Mouse (Mus musculus): ENCODE results near the gene Gm7073. TPM values are rescaled to one million over a fixed set of nuclear protein-coding genes. Genes with fewer than 3 reads are reported as not detected.
A peak's percentile ranks its signal among the peaks of the same experiment; 100 is the strongest.

Gene Gm7073
- total RNA-seq (2021), result not detected
- long read RNA-seq, experiment 1, result 0 reads
- long read RNA-seq, experiment 2, result 0 reads

- no peak for DNase-seq (ENCODE audit: low spot score in 2 of 2)
These were observed at the start of gene Gm7073 for GRCm38 (mm10) chrX:60539149-60539548. TSS of gene Gm7073 (minus strand) at chrX:60539249.

GRCm38 (mm10) chrX:60570539-60570938, 31.5 kb upstream of the Gm7073 start:
- DNase-seq (ENCODE audit: low spot score in 2 of 2), result no peak

- no peak for DNase-seq (ENCODE audit: low spot score in 2 of 2)
These were observed 30.0 kb upstream of the Gm7073 start for GRCm38 (mm10) chrX:60569047-60569446.

GRCm38 (mm10) chrX:60555242-60555641, 16.2 kb upstream of the Gm7073 start:
- no peak for DNase-seq (ENCODE audit: low spot score in 2 of 2)

GRCm38 (mm10) chrX:60547444-60548304, 8.6 kb upstream of the Gm7073 start:
- peak; percentile 7 to 27 for DNase-seq (ENCODE audit: low spot score in 2 of 2)

GRCm38 (mm10) chrX:60547098-60547443, 8.0 kb upstream of the Gm7073 start:
- no peak for DNase-seq (ENCODE audit: low spot score in 2 of 2)

- DNase-seq (ENCODE audit: low spot score in 2 of 2), result no peak
These were observed 6.9 kb upstream of the Gm7073 start for GRCm38 (mm10) chrX:60545906-60546305.

- no peak for DNase-seq (ENCODE audit: low spot score in 2 of 2)
These were observed 6.4 kb upstream of the Gm7073 start for GRCm38 (mm10) chrX:60545444-60545843.

- DNase-seq (ENCODE audit: low spot score in 2 of 2), result no peak
These were observed 5.0 kb upstream of the Gm7073 start for GRCm38 (mm10) chrX:60544098-60544497.

GRCm38 (mm10) chrX:60542901-60543300, 3.9 kb upstream of the Gm7073 start:
- DNase-seq (ENCODE audit: low spot score in 2 of 2), result no peak

GRCm38 (mm10) chrX:60503995-60504394, 35.1 kb downstream of the Gm7073 start:
- DNase-seq (ENCODE audit: low spot score in 2 of 2), result peak; percentile 6 to 12

- no peak for DNase-seq (ENCODE audit: low spot score in 2 of 2)
These were observed 41.3 kb downstream of the Gm7073 start for GRCm38 (mm10) chrX:60497750-60498149.

- DNase-seq (ENCODE audit: low spot score in 2 of 2), result no peak
These were observed 43.7 kb downstream of the Gm7073 start for GRCm38 (mm10) chrX:60495308-60495707.

GRCm38 (mm10) chrX:60463786-60464185, 75.3 kb downstream of the Gm7073 start:
- no peak for DNase-seq (ENCODE audit: low spot score in 2 of 2)

- no peak for DNase-seq (ENCODE audit: low spot score in 2 of 2)
These were observed 124.4 kb downstream of the Gm7073 start for GRCm38 (mm10) chrX:60414563-60415111.

GRCm38 (mm10) chrX:60405681-60406080, 133.4 kb downstream of the Gm7073 start:
- DNase-seq (ENCODE audit: low spot score in 2 of 2), result no peak

GRCm38 (mm10) chrX:60404668-60405044, 134.4 kb downstream of the Gm7073 start:
- DNase-seq (ENCODE audit: low spot score in 2 of 2), result peak; percentile 76 to 84

- DNase-seq (ENCODE audit: low spot score in 2 of 2), result peak; percentile 30 to 33
These were observed 135.0 kb downstream of the Gm7073 start for GRCm38 (mm10) chrX:60403764-60404667.

- DNase-seq (ENCODE audit: low spot score in 2 of 2), result peak in 1 of 2 experiments; percentile 1
These were observed 135.8 kb downstream of the Gm7073 start for GRCm38 (mm10) chrX:60403062-60403763.

GRCm38 (mm10) chrX:60394292-60394691, 144.8 kb downstream of the Gm7073 start:
- DNase-seq (ENCODE audit: low spot score in 2 of 2), result no peak

- DNase-seq (ENCODE audit: low spot score in 2 of 2), result no peak
These were observed 152.2 kb downstream of the Gm7073 start for GRCm38 (mm10) chrX:60386852-60387251.

All from left cerebral cortex, adult 18-20 months (tissue).